Mouse (Mus musculus) ES-Bruce4 (cell line): ENCODE measurements around the gene Vwa7.

Experiments
- CTCF ChIP-seq: IDR thresholded peaks from one replicate; pipeline ENCODE4 v1.8.1; 2011; ENCODE audit warnings: low read depth, low read length
- POLR2A ChIP-seq: IDR thresholded peaks from one replicate; pipeline ENCODE4 v1.8.1; 2011; ENCODE audit warnings: low read length; ENCODE audit not compliant: insufficient read depth

DNA sequence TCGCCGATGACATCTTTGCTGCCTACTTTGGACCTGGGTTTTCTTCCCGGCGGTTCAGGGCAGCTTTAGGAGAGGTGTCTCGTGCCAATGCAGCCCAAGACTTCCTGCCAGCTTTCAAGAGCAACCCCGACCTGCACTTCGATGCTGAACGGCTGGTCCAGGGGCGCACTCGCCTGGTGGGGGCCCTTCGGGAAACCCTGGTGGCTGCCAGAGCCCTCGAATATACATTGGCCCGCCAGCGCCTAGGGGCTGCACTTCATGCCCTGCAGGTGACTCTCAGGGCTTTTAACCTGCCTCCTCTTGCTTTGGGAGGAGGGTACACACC is 1.3 kb downstream of the Vwa7 start:
- no peak for TF ChIP-seq CTCF
- no peak for TF ChIP-seq POLR2A
